Mouse (Mus musculus) neutrophil, adult 5-6 weeks (primary cell): ENCODE measurements around the gene Fryl. TPM values are rescaled to one million over a fixed set of nuclear protein-coding genes. Genes with fewer than 3 reads are reported as not detected.

Experiments
- ATAC-seq: fragments of 151-379, 151-347 bp; 2 replicates; pipeline ENCODE4 v1.8.0; 2017; ENCODE audit warnings: mild to moderate bottlenecking, moderate TSS enrichment; ENCODE audit not compliant: insufficient number of reproducible peaks, poor library complexity, low FRiP score, severe bottlenecking; ENCODE audit errors: extremely low read depth
- total RNA-seq: library from RNA; stranded (forward); fragments of 200-1000 nt; gene quantifications from 2 replicates; pipeline ENCODE4 v1.2.3, GENCODE M21; 2017

Fryl gene
- total RNA-seq, 1 experiment from 2014 or later, result 144 TPM

DNA sequence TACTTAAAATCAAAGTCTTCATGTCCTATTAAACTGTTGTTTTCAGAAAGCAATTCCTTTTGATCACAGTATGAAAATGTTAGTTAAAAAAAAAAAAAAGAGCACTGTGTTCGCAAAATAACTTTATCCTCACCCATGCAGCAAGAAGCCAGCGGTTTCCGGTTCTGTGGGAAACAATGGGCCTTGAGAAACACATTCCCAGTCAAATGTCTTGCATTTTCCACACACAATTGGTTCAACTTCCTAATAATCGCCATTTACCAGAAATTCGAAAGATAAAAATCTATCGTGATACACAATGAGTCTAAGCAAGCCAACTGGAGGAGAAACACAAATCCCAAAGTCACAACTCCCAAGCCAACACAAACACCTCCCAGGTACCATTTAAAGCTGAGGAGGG lies 27.0 kb downstream of the Fryl start:
- ATAC-seq, result no peak

DNA sequence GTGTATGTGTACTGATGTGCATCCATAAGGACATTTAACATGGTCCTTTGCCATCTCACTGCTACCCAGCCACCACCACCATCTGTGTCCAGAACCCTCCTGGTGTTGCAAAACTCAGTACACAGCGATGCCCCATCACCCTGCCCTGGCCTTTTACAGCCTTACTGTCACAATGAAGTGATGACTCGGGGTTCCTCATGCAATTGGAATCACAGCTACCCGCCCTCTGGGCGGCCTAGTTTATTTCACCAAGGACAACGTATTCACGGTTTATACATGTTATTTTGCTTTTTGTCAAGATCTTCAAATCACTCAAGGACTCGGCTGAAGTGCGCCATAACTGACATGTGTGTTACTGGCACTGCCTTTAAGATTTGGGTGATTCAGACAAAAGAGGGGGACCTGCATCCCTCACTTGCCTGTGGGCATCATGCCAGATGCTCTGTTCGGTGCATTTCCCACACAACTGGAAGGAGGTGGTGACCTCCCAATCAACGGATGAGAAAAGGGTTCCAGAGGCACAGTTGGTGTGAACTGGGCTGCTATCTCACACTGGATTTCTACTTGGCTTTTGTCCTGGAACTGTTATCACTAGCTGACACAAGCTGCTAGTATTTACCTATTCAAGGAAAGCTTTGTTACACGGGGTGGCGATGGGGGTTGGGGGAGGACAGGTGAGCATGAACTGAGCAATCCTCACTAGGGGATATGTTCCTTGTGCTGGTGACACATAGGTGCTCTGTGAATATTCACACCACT lies 27.9 kb downstream of the Fryl start:
- no peak for ATAC-seq

DNA sequence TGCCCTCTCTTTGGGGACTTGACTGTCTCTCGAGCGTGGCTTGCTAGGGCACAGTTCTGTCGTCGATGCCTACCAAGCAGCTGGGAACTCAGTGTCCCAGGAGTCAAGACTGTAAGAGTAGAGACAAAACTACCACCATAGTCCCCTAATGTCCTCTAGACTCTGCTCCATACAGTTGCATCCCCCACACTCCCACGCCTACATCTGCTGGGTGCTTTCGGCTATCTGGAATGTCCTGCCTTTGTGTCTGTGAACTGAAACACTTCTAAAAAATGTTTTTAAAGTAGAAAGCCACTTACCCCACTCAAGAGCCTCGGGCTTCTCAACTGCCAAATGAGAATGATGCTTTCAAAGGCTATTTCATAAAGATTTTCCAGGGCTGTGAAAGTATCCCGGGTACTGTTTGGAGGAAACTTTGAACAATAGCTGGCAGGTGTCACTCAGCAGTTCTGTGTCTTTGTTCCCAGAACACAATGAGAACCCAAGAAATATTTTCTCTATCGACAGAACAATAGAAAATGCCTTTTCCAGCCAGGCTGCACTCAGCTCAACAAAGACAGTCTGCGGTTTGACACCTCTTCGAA lies 28.8 kb downstream of the Fryl start:
- ATAC-seq, result no peak

DNA sequence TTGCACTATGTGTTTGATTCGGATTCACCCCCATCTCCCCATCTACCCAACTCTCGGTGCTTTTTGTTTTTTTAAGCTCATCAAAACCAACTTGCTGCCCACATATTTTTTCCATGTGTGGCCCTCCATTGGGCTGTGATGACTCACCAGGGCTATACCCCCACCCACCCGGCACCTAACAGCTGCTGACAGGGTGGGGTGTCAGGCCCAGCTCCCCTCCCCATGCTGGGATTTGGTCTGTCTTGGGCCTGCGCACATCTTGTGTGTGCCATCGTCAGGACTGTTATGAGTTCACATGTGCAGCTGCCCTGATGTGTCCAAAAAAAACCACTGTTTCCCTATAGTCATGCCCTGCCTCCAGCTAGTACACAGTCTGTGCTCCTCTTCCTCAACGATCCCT lies 33.4 kb downstream of the Fryl start:
- ATAC-seq, result no peak

DNA sequence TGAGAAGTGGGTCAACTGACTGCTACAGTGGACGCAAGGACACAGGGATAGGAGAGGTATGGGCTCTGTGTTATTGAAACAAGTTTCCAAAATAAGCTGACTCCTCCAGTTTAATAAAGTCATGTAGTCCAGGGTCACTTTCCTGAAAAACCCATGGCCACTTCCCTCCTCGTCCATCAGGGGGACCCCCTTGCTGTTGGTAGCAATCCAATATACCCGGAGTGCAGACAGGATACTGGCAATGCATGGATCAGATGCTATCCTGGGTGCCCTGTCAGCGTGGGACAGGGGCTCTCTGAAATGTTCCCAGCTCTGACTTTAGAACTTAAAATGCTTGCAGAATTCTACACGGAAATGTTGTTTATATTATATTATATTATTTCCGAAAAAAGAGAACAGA lies 34.0 kb downstream of the Fryl start:
- ATAC-seq, result no peak

DNA sequence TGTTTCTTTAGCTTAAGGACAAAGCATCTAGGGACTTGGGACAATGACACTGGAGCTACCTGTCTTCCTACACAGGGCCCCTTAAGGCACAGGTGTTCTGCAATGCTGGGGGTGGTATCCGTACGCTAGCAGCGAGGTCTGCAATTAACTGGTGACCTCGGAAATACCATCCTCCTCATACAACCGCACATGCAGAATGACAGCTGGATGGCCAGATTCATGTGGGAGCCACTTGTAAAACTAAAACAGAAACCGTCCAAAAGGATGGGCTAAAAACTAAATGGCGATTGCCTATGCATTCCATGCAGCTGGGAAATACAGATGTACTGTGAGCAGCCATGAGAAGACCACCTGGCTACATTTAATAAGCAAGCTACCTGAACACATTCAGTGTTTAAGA lies 34.6 kb downstream of the Fryl start:
- no peak for ATAC-seq

DNA sequence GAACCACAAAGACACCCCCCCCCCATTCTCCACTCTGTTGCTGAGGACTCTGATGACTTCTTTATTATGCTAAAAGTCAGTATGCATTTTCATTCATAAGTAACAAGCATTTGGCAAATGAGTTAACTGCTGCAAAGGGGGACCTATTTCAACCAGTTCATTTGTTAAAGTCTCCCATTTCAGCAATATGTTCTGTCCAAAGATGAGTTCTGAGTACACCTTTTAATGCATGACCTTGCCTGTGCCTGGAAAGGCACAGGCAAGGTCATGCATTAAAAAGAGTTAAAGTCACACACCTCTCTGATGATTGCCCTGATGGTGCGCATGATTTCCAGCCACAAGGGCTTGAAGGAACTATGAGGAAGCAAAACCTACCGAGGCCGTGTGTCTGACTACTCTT lies 36.7 kb downstream of the Fryl start:
- no peak for ATAC-seq

DNA sequence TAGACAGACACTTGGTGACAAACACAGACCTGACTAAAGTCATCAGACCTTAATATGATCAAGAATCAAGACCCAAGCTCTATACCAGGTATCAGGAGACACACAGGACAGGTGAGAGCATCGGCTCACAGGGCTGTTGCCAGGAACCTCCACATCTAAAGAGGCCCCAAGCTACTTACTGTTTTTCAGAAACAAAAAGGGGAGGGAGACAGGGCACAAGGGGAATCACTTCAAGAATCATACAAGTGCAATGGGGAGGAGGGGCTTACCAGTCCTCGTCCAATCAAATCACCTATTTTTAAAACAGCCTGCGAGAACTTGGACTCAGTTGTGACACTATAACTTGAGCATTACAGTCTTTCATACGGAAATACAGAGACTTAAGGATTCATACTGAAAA lies 38.4 kb downstream of the Fryl start:
- no peak for ATAC-seq

DNA sequence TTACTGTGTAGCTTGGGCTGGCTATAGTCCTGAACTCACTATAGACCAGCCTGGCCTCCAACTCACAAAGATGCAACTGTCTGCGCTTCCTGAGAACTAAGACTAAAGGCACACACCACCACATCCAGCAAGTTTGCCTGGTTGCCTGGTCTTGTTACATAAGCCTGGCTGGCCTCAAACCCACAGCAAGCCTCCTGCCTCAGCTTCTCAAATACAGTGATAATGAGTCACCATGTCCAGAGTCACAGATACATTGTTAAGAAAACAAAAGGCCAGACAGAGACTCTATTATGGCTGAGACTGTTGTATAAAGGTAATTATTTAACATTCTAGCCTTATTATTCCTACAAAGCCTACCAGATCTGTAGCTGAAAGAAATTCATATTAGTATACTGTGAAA lies 39.3 kb downstream of the Fryl start:
- no peak for ATAC-seq

DNA sequence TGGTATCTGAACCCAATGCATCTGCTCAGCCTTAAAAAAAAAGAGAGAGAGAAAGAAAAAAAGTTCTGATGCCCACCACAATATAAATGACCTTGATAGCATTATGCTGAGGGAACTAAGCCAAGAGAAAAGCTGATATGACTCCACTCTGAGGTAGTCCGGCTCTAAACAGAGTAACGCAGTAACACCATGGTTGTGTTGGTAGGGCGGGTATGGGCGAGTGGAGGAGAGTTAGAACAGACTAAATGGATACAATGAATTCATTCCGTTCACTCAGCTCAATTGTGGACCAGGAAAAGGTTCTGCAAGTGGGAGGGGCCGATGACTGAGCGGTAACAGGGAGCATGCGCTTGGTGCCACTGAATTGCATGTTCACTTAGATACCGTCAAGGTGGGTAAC lies 40.4 kb downstream of the Fryl start:
- ATAC-seq, result no peak

DNA sequence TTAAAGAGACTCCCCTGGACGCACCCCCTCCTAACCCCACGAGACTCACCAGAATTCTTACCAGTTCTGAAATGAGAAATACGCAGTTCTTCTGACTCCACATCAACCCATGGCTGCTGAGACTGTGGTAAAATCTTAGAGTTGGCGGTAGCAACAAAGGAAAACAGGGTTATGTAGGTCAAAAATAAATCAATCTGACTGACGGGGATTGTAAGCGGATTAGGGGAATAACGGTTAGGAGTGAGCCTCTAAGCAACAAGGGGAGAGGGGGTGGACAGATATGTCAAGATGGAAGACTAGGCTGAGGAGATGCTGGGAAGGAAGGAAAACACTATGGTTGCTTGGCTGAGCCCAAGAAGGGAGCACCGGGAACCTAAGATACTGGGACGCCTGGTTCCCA lies 44.0 kb downstream of the Fryl start:
- no peak for ATAC-seq

DNA sequence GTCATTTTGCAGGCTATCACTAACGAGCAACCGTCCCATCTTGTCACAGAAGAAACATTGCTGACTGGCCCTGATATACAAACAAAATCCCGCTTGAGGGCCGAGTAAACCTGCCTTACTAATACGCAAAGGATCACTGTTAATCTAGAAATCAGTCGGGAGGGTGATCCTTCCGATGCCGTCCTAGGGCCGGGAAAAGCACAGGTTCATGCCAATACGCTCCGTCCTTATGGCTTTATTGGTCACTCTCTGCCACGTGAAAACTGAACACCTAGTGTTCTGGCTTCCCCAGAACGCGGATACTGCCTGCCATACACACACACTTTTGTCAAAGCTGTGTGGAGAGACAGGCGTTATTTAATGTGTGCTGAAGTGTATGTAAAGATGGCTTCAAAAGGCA lies 44.5 kb downstream of the Fryl start:
- no peak for ATAC-seq

DNA sequence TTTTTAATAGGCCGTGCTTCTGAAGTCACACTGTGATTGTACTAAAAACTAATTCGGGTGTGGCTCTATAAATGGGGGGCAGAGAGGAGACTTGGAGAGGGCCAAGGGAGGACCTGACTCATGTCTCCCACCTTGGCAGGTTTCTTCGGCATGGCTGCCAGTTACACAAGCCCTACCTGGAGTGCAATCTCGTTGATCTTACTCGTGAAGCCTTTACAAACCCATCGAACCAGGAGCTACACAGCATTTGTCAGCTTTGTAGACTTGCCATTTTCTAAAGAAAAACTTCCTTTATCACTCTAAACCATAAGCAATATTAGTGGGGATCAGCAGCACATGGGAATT lies 45.5 kb downstream of the Fryl start:
- no peak for ATAC-seq

DNA sequence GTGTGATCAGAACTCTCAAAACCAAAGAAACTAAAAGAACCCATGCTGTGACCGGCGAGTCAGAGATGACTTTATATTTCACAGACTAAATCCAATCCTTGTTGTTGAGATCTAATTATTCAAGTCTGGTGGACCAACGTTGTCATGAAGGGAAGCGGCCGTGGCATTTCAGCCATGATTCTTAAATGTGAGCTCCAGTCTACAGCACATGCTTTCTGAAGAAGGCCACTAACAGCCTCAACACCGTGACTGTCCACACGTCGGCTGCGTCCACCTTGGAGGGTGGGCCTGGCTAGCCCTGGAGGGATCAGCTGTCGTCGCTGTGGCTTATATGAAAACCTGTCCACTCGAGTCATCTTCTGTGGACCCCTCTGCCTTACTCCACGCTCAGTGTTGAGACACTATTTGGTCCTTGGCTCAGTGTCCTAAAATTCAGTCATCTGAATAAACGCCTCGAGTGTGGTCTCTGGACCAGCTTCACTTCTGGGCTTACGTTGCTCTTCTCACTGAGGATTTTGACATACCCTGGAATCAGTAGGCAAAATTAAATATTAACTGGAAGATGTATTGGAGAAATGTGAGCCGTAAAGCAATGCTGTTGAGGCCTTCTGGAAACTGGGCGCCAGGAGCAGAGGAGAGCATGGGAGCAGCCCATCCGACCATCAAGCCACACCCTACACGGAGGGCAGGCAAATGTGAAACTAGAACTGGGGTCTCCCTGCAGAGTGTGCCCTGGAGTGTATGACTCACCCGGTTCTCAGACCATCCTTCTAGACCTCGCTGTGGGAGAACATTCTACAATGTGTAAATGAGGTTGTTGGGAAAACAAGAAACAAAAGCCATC lies 46.1 kb downstream of the Fryl start:
- no peak for ATAC-seq

DNA sequence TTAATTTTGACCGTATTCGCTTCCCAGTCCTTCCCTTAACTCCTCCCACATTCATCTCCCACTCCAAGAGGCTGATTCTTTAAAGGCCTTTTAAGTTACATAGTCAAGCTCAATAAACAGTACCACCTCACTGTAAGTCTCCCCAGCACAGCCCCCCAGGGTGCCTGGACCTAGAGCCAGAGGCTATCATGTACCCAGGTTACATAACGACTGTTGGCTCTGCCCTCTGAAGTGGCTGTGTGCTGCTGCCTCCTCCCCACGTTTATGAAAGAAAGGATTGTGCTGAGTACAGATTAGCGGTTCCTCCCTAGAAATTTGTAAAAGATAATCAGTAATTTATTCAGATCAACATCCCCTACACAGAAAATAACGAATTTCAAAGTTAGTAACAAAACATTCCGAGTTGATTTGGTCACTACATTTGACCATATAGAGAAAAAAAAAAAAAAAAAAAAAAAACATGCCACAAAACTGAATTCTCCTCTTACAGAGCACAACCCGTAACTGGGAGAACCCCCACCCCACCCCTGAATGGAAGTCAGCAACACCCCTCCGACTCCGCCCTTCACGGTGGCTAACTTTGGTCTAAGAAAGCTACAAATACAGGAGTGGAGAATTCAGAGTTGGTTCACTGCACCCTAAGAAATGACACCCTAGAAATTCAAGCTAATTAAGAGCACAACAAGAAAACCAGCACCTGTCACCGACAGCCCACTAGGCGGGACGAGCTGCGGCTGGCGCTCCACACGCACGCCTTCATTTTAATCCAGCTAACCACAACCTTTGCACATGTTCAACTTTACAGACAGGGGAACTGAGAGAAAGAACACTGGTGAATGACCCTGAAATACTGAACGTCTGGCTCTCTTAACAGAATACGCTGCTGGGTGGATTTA lies 47.0 kb downstream of the Fryl start:
- ATAC-seq, result peak; percentile 76

DNA sequence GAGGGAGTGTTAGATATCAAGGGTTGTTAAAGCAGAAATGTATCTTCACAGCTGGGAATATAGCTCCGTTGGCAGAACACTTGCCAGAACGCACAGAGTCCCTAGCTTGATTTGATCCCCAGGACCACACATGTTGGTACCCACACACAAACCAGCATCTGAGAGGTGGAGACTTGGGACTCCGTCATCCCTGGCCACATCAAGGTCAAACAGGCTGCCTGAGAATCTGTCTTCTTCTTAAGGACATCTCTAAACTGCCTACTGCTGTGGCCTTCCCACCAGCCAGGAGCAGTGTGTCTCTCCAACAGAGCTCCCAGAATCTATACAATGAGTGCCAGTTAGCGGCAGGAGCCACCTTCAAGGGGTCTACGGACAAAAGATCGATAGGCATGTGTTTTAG lies 47.8 kb downstream of the Fryl start:
- no peak for ATAC-seq

DNA sequence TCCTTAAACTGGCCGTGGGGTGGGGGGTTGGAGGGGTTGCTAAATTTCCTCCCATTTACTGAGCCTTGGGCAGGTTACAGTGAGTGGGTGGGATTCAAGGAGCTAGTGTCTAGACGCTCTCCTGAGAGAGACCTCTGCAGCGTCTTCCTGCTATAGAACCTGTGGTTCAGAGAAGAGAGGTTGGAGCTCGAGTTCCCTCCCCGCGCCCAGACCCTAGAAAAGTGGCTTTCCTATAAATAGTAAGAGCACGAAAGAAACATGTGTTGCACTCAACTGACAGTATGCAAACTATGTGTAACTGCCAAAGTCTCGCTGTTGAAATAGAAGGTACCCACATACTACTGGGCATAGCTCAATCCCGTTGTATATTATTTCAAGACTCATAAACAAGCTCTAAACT lies 49.7 kb downstream of the Fryl start:
- no peak for ATAC-seq

DNA sequence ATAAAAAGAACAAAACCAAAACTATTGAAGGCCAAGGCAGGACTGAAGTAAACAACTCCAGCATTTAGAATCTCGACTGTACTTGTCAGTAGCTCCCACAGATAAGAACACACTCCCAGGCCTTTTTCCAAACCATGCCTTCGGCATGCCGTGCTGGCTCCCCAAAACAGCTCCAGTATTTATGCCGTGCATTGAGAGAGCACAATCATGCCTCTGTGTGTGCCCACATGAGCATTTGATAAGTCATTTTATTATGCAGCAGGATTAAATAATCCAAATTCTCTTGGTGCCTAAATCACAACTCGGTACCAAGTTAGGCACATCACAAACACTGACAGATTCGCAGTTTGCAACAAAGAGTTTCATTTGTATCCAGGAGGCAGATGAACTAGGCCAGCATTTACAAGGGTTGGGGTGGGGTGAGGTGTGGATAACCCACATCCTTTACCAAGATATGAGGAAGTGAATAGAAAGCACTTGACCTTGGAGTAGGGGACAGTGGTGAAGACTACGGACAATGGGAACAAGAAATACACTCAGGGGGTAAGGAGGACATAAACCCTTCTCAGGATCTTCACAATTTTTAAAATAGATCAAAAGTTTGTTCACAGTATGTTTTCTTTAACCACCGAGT lies 50.3 kb downstream of the Fryl start:
- ATAC-seq, result no peak

DNA sequence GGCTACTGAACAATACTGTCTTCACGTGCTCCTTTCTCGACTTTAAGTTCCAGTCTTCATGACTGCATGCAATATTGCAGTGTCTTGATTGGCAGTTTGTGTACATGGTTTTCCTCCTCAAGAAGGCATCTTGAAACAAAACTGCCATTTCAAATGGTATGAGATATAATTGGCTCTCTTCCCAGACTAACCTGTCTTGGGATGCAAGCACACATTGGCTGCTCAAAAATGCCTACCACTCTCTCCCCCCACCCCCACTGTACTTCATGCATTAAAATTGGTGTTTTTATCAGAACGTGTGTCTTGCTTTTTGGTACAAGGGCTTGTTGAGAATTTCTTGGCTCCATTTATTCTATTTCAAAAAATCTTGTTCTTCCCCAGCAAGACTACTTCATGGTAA lies 51.4 kb downstream of the Fryl start:
- ATAC-seq, result no peak
